Mouse (Mus musculus) CH12.LX (cell line): ENCODE results near the gene Medag.

Source experiments
- CHD2 ChIP-seq: IDR thresholded peaks from 2 replicates; pipeline ENCODE4 v1.6.1; 2011; ENCODE audit warnings: low read length, improper control_type of control experiment
- CTCF ChIP-seq, 2 experiments: IDR thresholded peaks in 1 of 2; conservative IDR thresholded peaks in 1 of 2; 2 replicates each; pipeline ENCODE4 v1.5.1; 2011 to 2012; ENCODE audit warnings: low read depth in 2 of 2, low read length in 2 of 2, improper control_type of control experiment in 1 of 2, inconsistent platforms in 1 of 2, mild to moderate bottlenecking in 1 of 2, moderate library complexity in 1 of 2
- POLR2A ChIP-seq: IDR thresholded peaks from 2 replicates; pipeline ENCODE4 v1.6.1; 2011; ENCODE audit warnings: low read depth, mild to moderate bottlenecking, improper control_type of control experiment, low read length
- USF1 ChIP-seq: IDR thresholded peaks from 2 replicates; pipeline ENCODE4 v1.6.1; 2014; ENCODE audit warnings: low read depth, mild to moderate bottlenecking, inconsistent platforms, low read length, improper control_type of control experiment
- USF2 ChIP-seq: conservative IDR thresholded peaks from 2 replicates; pipeline ENCODE4 v1.6.1; 2011; ENCODE audit warnings: low read depth, low read length, improper control_type of control experiment

- TF ChIP-seq CTCF (conservative IDR thresholded peaks at IDR 0.05 in 1 of 2, IDR thresholded peaks at IDR 0.05 in 1 of 2; ENCODE audit: low read depth in 2 of 2, low read length in 2 of 2) (no peak), CHD2 (no peak), USF1 (no peak), USF2 (no peak), POLR2A (no peak)
Observed at GRCm38 (mm10) chr5:149385228-149385961, 26.2 kb upstream of the Medag start.
